Comparison of ENCODE assay signal across 12 mouse cellular contexts in the genomic region with DNA sequence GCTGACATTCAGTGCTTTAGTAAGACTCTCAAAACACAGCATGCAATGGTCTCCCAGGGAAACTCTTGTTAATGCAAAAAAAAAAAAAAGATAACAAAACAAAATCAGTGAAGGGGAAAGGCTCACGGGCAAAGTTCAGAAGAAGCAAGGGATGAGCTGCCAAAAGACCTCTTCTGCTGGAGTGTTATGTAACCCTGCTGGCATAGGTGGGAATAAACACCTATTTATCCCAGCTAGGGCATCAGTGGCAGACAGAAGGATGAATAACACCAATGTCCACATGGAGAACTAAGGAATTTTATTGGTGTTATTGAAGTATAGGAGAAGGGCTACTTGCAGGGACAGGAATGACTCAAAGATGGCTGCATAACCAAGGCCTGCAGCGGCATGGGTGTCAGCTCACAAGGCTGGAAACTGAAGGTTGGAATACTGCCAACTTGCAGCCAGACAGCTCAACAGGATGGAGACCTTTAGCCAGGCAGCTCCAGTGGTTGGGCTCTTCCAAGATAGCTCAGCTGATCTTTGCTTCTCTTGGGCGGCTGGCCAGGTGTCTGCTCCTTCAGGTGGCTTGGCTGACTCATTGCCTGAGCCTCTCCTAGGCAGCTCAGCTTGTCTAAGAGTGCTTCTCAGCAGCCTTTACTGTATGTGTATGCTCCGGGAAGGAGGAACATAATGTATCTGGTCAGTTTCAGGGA. TPM values are rescaled to one million over a fixed set of nuclear protein-coding genes. Genes with fewer than 3 reads are reported as not detected.
DNase-seq lines count a peak whose midpoint lies in the region; ATAC-seq and TF ChIP-seq lines count a peak whose summit lies in the region.
"Had no signal": no experiment of that assay in that cellular context is flagged by ENCODE, and none has a peak within 500 bp of the region (broad histone marks: within the 10 kb centered on the region; RNA-seq: fewer than 3 reads in every experiment).

No protein-coding gene starts in this region.

- H3K27me3 ChIP-seq in forebrain, embryonic 10.5 days (ENCODE audit: poor library complexity, severe bottlenecking) = no peaks in the 10 kb centered on the region
- H3K27me3 ChIP-seq in forebrain, embryonic 13.5 days = no peaks in the 10 kb centered on the region
- no peaks in the 10 kb centered on the region for H3K27me3 ChIP-seq in Patski
- H3K27me3 ChIP-seq in kidney, postnatal 0 days (ENCODE audit: insufficient read depth, low read length) = no peaks in the 10 kb centered on the region
- H3K27me3 ChIP-seq: CH12.LX; lung, embryonic 15.5 days had no signal

- WGBS in forebrain, embryonic 10.5 days = 84% methylated on average over 4 of the region's 4 CpGs
- WGBS in forebrain, embryonic 13.5 days = 68% methylated on average over 4 of the region's 4 CpGs
- WGBS in kidney, postnatal 0 days = 56% methylated on average over 4 of the region's 4 CpGs

- POLR2A ChIA-PET in Patski (lab: Charles Lee) = interaction anchor here (0.7 kb wide), 1 partner anchor 35 kb away, joined by 3 read pairs; no protein-coding TSS in a partner anchor

- no peak for DNase-seq in forebrain, embryonic 10.5 days (ENCODE audit: extremely low spot score, low spot score)
- DNase-seq in left cerebral cortex, postnatal 4 days = peak; percentile 34
- DNase-seq in left cerebral cortex, postnatal 14 days (ENCODE audit: low spot score in 2 of 2) = no peak
- DNase-seq in Patski (ENCODE audit: low read depth, low spot score) = peak; percentile 43
- DNase-seq in kidney, postnatal 0 days (ENCODE audit: low spot score) = peak; percentile 22
- DNase-seq in spleen, adult 12 weeks (ENCODE audit: low spot score) = no peak
- DNase-seq in layer of hippocampus, postnatal 25 days (ENCODE audit: extremely low spot score in 1 of 2, low spot score in 1 of 2) = no peak

- H3K9ac ChIP-seq in forebrain, embryonic 13.5 days = no peak overlapping the region
- no peak overlapping the region for H3K9ac ChIP-seq in kidney, postnatal 0 days (ENCODE audit: low read depth, low read length)
- H3K9ac ChIP-seq: lung, embryonic 15.5 days had no signal

- peaks cover 25% of the 10 kb centered on the region for H3K4me1 ChIP-seq in forebrain, embryonic 10.5 days
- peaks cover 29% of the 10 kb centered on the region for H3K4me1 ChIP-seq in forebrain, embryonic 13.5 days
- no peaks in the 10 kb centered on the region for H3K4me1 ChIP-seq in kidney, postnatal 0 days (replicated peaks; ENCODE audit: insufficient read depth, low read length)
- H3K4me1 ChIP-seq: lung, embryonic 15.5 days had no signal

- TF ChIP-seq CTCF in Patski (IDR thresholded peaks at IDR 0.05) = no peak
- TF ChIP-seq CTCF in kidney, postnatal 0 days (IDR thresholded peaks at IDR 0.05; ENCODE audit: low read depth) = no peak

- H3K36me3 ChIP-seq in forebrain, embryonic 10.5 days (replicated peaks) = peaks cover 16% of the 10 kb centered on the region
- H3K36me3 ChIP-seq in forebrain, embryonic 13.5 days (ENCODE audit: poor library complexity, severe bottlenecking) = peaks cover 14% of the 10 kb centered on the region; the same call in 1 of the 2 replicates
- H3K36me3 ChIP-seq in kidney, postnatal 0 days (ENCODE audit: insufficient read depth, low read length) = no peaks in the 10 kb centered on the region
- H3K36me3 ChIP-seq: lung, embryonic 15.5 days had no signal

- CTCF ChIA-PET in Patski (lab: Charles Lee) = no interaction called here

- intact Hi-C loops in left cerebral cortex, postnatal 4 days (cut with DNase I) = no loop called here
- intact Hi-C loops in left cerebral cortex, postnatal 14 days (cut with DNase I) = no loop called here

- H3K4me2 ChIP-seq in forebrain, embryonic 13.5 days = no peak overlapping the region
- no peak overlapping the region for H3K4me2 ChIP-seq in kidney, postnatal 0 days (ENCODE audit: low read length)
- H3K4me2 ChIP-seq: lung, embryonic 15.5 days had no signal

- H3K9me3 ChIP-seq in forebrain, embryonic 10.5 days = no peaks in the 10 kb centered on the region
- no peaks in the 10 kb centered on the region for H3K9me3 ChIP-seq in forebrain, embryonic 13.5 days (replicated peaks)
- H3K9me3 ChIP-seq in kidney, postnatal 0 days (replicated peaks; ENCODE audit: low read length) = no peaks in the 10 kb centered on the region
- H3K9me3 ChIP-seq: lung, embryonic 15.5 days had no signal

- peak overlapping the region; percentile 53; the same call in 1 of the 2 replicates for H3K27ac ChIP-seq in forebrain, embryonic 10.5 days
- H3K27ac ChIP-seq in forebrain, embryonic 13.5 days = no peak overlapping the region
- no peak overlapping the region for H3K27ac ChIP-seq in kidney, postnatal 0 days
- H3K27ac ChIP-seq: lung, embryonic 15.5 days had no signal

- no peak overlapping the region for H3K4me3 ChIP-seq in forebrain, embryonic 10.5 days
- no peak overlapping the region for H3K4me3 ChIP-seq in forebrain, embryonic 13.5 days
- no peak overlapping the region for H3K4me3 ChIP-seq in kidney, postnatal 0 days (replicated peaks; ENCODE audit: low read depth, low read length)
- H3K4me3 ChIP-seq: lung, embryonic 15.5 days; myocyte had no signal

- no peak for ATAC-seq in forebrain, embryonic 13.5 days
- no peak for ATAC-seq in Patski
- ATAC-seq in kidney, postnatal 0 days (replicated peaks; ENCODE audit: low FRiP score, low read depth) = peak; percentile 79
- ATAC-seq: forebrain, embryonic 16.5 days had no signal

- in situ Hi-C loops in Patski (cut with MboI; ENCODE audit: low pct_unique_long_range_greater_than_20kb) = no loop called here

RNA-seq across cellular contexts. Expression of a gene that starts 45.2 kb away (rescaled TPM):
- 40.0 and 42.7 TPM in 2 replicates for polyA plus RNA-seq in forebrain, embryonic 10.5 days (2016; fragmentation: Nextera tagmentation; extraction: Ambion mirVana)
- polyA plus RNA-seq in forebrain, embryonic 13.5 days (2015; fragmentation: Nextera tagmentation; extraction: Ambion mirVana) = 39.5 and 46.6 TPM in 2 replicates
- 10 to 100 TPM; 27.7 to 31.1 TPM for total RNA-seq in left cerebral cortex, postnatal 4 days (2021)
- 10 to 100 TPM; 35.5 to 36.2 TPM for total RNA-seq in left cerebral cortex, postnatal 14 days (2021)
- 35.1 TPM for polyA plus RNA-seq in Patski (2021)
- polyA plus RNA-seq in kidney, postnatal 0 days (2015; fragmentation: Nextera tagmentation; extraction: Ambion mirVana) = 31.0 TPM in 2 replicates
- 10 to 100 TPM; 39.8 to 40.1 TPM for total RNA-seq in layer of hippocampus, postnatal 25 days (2021)

Comparison
In these comparisons a context has a peak if more than half of its experiments do, and no peak if none do; other contexts are left out.
1. DNase-seq: peak in left cerebral cortex, postnatal 4 days (single experiment), Patski (single experiment) and kidney, postnatal 0 days (single experiment); none in forebrain, embryonic 10.5 days (single experiment), left cerebral cortex, postnatal 14 days (0 of 2), spleen, adult 12 weeks (single experiment) and layer of hippocampus, postnatal 25 days (0 of 2).